Mouse (Mus musculus) layer of hippocampus, adult 2 months (tissue): ENCODE measurements at regions not wholly inside any gene's neighbourhood (a gene's known extent, or its start where the extent isn't known, plus 50 kb on each side); places are given as distances from the start of the nearest gene placed in this dataset.
A peak's percentile ranks its signal among the peaks of the same experiment; 100 is the strongest.

Experiments used
- DNase-seq, 2 experiments: peaks; one replicate each; pipeline ENCODE4 v3.0.0; 2022; ENCODE audit warnings: low spot score in 2 of 2
- H3K27ac ChIP-seq: fragments of 200-600 bp; 2 replicates; pipeline ENCODE4 v1.8.1; 2022
- H3K4me3 ChIP-seq: fragments of 200-600 bp; 2 replicates; pipeline ENCODE4 v1.8.1; 2022; ENCODE audit warnings: mild to moderate bottlenecking
- CTCF ChIP-seq: fragments of 200-600 bp; conservative IDR thresholded peaks from 2 replicates; pipeline ENCODE4 v1.8.1; 2022; ENCODE audit warnings: antibody characterized with exemption, mild to moderate bottlenecking, moderate library complexity

GRCm38 (mm10) chr19:55011341-55011740 is 115.7 kb downstream of the Gpam start:
- no peak for DNase-seq
- H3K4me3 ChIP-seq: no peak overlapping the region
- no peak overlapping the region for H3K27ac ChIP-seq
- TF ChIP-seq CTCF: no peak

DNA sequence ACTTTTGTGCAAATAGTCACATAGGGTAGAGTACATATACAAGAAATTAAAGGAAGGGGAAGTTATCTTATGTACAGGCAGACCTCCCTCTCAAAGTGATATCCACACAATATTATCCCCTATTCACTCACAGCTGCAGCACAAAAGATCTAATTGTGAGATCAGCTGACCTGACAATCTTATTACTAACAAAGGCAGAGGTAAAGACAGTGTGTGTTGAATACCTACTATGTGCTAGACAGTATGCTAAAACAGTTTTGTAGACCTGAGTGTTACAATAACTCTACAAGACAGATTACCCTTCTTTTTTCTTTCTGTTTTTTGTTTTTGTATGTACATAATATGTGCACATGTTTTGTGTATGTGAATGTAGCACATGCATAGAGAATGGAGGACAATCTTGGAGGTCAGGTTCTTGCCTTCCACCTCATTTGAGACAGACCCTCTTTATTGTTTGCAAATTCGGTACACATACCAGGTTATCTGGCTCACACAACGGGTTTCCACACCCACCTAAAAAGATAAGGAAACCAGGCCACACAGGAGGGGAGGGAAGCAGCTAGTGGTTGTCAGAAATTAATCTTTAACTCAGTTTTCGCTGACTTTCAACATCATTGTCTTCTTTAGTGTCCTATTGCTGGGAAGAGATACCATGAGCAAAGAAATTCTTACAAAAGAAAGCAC is 118.4 kb downstream of the Gpam start:
- no peak overlapping the region for H3K27ac ChIP-seq
- no peak for DNase-seq
- no peak for TF ChIP-seq CTCF
- H3K4me3 ChIP-seq: no peak overlapping the region

DNA sequence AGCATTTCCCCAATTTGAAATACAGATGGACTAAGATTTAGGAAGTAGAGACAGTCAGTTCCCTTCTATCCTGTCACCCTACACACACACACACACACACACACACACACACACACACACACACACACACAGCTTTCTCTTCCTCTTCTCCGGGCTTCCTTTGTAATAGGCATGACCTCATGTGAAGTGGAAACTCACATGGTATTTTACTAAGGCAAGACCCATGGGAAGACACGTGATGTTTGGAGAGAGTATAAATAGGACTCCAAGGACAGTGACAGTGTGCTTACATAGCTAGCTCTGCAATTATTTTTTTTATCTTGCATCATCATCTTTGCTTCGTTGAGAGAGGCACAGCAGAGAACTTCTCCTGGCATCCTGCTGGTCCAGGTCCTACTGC is 137.1 kb downstream of the Gpam start:
- Histone ChIP-seq H3K4me3 (no peak overlapping the region), H3K27ac (no peak overlapping the region)
- DNase-seq: no peak
- no peak for TF ChIP-seq CTCF

- no peak for TF ChIP-seq CTCF
Measured at GRCm38 (mm10) chr19:54984541-54984940, 142.5 kb downstream of the Gpam start.

DNA sequence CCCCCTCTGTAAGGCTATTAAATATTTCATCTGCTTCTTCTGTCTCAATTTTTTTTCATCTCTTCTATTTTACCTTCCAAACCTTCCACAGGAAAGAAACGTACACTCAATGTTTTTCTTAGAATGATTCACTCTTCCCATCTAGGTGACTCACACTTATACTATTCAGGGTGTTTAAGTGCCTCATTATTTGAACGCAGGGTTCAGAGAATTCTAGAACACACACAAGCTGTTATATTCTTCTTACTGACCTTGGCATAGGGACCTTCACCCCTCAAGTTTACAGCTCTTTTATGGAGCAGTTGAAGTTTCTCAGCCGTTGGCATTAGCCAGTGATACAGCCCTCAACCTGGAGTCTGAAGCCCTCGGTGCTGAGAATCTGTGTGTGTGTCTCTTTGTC is 144.2 kb downstream of the Gpam start:
- H3K4me3 ChIP-seq: no peak overlapping the region
- no peak overlapping the region for H3K27ac ChIP-seq
- no peak for DNase-seq
- no peak for TF ChIP-seq CTCF

More at GRCm38 (mm10) chr19:54984541-54984940, 142.5 kb downstream of the Gpam start:
- no peak for DNase-seq
- no peak overlapping the region for H3K4me3 ChIP-seq
- H3K27ac ChIP-seq: no peak overlapping the region

- no peak for TF ChIP-seq CTCF
- Histone ChIP-seq H3K4me3 (no peak overlapping the region), H3K27ac (no peak overlapping the region)
- no peak for DNase-seq
Measured at GRCm38 (mm10) chr19:54971440-54972211, 155.4 kb downstream of the Gpam start.

GRCm38 (mm10) chr19:54958328-54958727 is 168.7 kb downstream of the Gpam start:
- Histone ChIP-seq H3K27ac (no peak overlapping the region), H3K4me3 (no peak overlapping the region)
- no peak for TF ChIP-seq CTCF
- no peak for DNase-seq

DNA sequence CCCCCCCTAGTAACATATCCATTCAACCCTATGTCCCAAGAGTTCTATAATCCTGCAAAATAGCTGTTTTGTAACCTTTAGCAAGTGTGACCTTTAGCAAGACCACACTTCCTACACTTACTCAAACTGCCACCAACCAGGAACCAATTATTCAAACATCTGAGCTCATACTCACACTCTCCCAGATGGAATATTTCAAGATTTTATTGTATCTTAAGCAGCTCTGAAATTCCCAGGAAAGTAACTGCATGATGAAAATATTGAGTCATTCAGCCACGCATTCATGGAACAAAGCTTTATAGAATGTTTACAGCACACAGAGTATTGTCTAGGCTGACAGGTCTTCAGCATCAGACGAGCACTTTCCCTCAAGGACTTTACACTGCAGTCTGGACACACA is 171.9 kb downstream of the Gpam start:
- Histone ChIP-seq H3K27ac (no peak overlapping the region), H3K4me3 (no peak overlapping the region)
- no peak for DNase-seq
- no peak for TF ChIP-seq CTCF

GRCm38 (mm10) chr19:54952546-54952945 is 174.5 kb downstream of the Gpam start:
- no peak for DNase-seq
- TF ChIP-seq CTCF: no peak
- Histone ChIP-seq H3K4me3 (no peak overlapping the region), H3K27ac (no peak overlapping the region)

DNA sequence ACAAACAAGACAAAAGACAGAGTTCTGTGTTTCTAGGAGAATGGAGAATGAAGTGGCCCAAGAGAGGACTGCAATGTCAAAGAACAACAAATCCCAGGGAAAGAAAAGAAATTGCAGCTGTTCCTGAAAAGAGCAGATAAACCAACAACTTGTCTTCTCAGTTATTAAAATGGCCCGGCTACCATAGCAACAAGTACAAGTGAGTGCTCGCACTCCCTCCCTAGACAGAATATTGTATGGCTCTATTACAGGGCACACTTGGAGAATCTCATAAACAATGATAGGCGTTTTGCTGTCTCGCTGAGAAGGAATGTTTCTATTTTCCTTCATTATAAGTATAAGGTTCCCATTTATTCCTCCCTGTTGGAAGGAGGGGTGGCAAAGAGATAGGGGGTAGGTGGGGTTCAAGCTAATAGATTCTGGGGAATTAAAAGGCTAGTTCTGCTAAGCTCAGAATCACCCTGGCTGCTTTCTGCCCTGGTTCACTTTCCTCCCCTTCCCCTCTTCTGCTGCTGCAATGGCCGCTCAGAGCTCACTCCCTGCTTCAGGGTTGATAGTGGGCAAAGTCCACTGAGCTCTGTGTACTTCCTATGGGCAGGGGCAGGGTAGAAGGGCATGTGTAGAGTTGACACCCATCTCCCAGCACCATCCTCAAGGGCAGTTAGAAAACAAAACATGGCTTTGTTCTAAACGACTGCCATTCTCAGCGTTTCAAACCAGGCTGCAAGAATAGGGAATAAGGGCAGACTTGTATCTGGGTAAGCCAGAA is 178.5 kb downstream of the Gpam start:
- no peak for TF ChIP-seq CTCF
- Histone ChIP-seq H3K4me3 (no peak overlapping the region), H3K27ac (no peak overlapping the region)
- DNase-seq: no peak

- Histone ChIP-seq H3K27ac (no peak overlapping the region), H3K4me3 (no peak overlapping the region)
- TF ChIP-seq CTCF: no peak
- DNase-seq: no peak
Measured at GRCm38 (mm10) chr19:54947583-54947982, 179.5 kb downstream of the Gpam start.

- H3K4me3 ChIP-seq: no peak overlapping the region
- peak in 1 of 2 experiments; percentile 7 for DNase-seq
Measured at GRCm38 (mm10) chr19:54932579-54932978, 194.5 kb downstream of the Gpam start.

DNA sequence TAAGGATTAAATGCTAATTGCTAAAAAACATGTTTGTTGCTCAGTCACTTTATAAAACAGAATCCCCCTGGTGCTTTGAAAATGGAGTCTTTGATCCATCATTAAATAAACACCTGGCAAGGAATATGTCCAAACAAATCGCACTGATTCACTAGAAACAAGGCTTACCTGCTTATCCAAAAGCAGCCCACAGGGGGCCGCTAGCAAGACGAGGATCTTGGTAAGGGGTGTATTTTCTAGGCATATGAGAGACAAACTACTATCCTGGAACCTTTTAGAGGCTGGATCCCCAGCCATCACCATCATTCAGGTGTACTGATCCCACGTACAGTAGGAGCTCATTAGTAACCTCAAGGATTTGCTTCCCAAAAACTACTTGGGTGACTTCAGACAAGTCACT is 201.2 kb downstream of the Gpam start:
- Histone ChIP-seq H3K27ac (no peak overlapping the region), H3K4me3 (no peak overlapping the region)
- DNase-seq: no peak
- no peak for TF ChIP-seq CTCF

More at GRCm38 (mm10) chr19:54932579-54932978, 194.5 kb downstream of the Gpam start:
- TF ChIP-seq CTCF: no peak
- H3K27ac ChIP-seq: no peak overlapping the region

GRCm38 (mm10) chr19:54919597-54919996 is 207.4 kb downstream of the Gpam start:
- Histone ChIP-seq H3K27ac (no peak overlapping the region), H3K4me3 (no peak overlapping the region)
- DNase-seq: no peak
- no peak for TF ChIP-seq CTCF
